Mouse (Mus musculus): ENCODE results near the gene Arhgdig. TPM values are rescaled to one million over a fixed set of nuclear protein-coding genes. Genes with fewer than 3 reads are reported as not detected.

Arhgdig gene
- polyA plus RNA-seq, 1 experiment from 2014 or later = 29.0 TPM

DNA sequence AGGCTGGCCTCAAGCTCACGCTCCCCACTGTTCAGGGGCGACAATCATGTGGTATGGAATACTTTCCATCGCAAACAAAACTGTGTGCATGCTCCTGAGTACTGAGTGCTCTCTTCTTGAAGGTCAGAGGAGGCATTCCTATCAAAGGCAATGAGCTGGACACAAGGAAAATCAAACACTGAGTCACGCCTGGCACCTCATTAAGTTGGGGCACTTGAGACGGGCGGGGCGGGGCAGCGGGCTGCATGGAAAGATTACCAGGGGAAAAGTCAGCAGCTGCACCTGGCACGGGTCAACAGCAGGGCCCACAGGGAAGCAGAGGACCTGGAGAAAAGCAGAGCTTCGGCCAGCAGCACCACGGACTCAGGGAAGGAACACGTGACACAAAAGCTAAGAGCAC is 17.6 kb upstream of the Arhgdig start:
- DNase-seq (ENCODE audit: low spot score) (no peak), ATAC-seq (replicated peaks; ENCODE audit: low FRiP score, low TSS enrichment, low read depth) (no peak)
- Histone ChIP-seq H3K27me3 (replicated peaks; ENCODE audit: control insufficient read depth, insufficient read depth, low read length) (no peaks in the 10 kb centered on the region), H3K36me3 (ENCODE audit: control insufficient read depth, insufficient read depth, low read length) (no peaks in the 10 kb centered on the region), H3K27ac (ENCODE audit: low read depth) (no peak overlapping the region), H3K9ac (ENCODE audit: low read length) (no peak overlapping the region), H3K4me1 (replicated peaks; ENCODE audit: control insufficient read depth, insufficient read depth, low read length) (no peaks in the 10 kb centered on the region), H3K9me3 (ENCODE audit: control insufficient read depth, low read length) (no peaks in the 10 kb centered on the region), H3K4me2 (ENCODE audit: low read length) (no peak overlapping the region), H3K4me3 (ENCODE audit: low read depth, low read length) (no peak overlapping the region)
- WGBS = 75% methylated on average over 12 of the region's 12 CpGs

DNA sequence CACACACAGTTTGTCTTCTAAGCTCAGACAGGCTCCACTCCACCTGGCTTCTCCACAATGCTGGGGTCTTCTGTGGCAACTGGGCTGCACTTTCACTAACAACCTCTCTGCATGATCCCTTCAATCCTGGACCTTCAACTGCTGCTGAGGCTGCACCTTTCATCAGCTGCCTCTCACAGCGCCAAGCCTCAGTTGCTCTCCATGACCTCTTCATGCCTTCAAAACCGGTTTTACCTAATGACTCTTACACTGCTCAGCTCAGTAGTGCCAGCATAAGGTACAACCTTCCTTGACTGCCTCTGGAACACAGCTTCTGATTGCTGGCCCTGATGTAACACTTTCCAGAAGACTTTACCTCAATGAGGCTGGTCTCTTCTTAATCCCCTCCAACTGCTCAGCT is 13.9 kb upstream of the Arhgdig start:
- WGBS = 73% methylated on average over 2 of the region's 2 CpGs
- no peak overlapping the region for H3K4me3 ChIP-seq (ENCODE audit: low read depth, low read length)
- H3K4me2 ChIP-seq (ENCODE audit: low read length) = no peak overlapping the region
- no peaks in the 10 kb centered on the region for H3K27me3 ChIP-seq (replicated peaks; ENCODE audit: control insufficient read depth, insufficient read depth, low read length)
- no peaks in the 10 kb centered on the region for H3K9me3 ChIP-seq (ENCODE audit: control insufficient read depth, low read length)
- ATAC-seq (replicated peaks; ENCODE audit: low FRiP score, low TSS enrichment, low read depth) (no peak), DNase-seq (ENCODE audit: low spot score) (no peak)
- H3K4me1 ChIP-seq (replicated peaks; ENCODE audit: control insufficient read depth, insufficient read depth, low read length) = no peaks in the 10 kb centered on the region
- H3K9ac ChIP-seq (ENCODE audit: low read length) = no peak overlapping the region
- H3K27ac ChIP-seq (ENCODE audit: low read depth) = no peak overlapping the region
- H3K36me3 ChIP-seq (ENCODE audit: control insufficient read depth, insufficient read depth, low read length) = 0 out of 2 replicates have a peak, but pooled peaks cover 4% of the 10 kb centered on the region

DNA sequence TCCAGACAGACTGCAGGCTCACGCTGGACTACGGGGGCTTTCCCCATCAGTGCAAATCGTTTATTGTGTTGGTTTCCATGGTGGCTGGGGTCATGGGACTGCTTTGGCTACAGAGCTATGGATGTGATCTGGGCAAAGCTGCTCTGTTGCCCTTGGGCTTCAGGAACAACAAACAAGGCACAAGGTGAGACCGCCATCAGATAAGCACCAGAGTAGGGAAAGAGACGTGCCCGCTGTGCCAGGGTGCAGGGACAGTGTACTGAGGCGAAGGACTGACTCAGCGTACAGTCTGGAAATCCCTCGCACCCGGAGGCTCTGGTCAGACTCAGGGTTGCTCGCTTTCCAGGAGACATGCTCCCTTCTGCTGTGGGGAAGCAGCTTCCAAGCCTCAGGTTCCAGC is 5.1 kb upstream of the Arhgdig start:
- no peak overlapping the region for H3K27ac ChIP-seq (ENCODE audit: low read depth)
- H3K4me1 ChIP-seq (replicated peaks; ENCODE audit: control insufficient read depth, insufficient read depth, low read length) = no peaks in the 10 kb centered on the region
- H3K4me2 ChIP-seq (ENCODE audit: low read length) = no peak overlapping the region
- no peaks in the 10 kb centered on the region for H3K9me3 ChIP-seq (ENCODE audit: control insufficient read depth, low read length)
- H3K36me3 ChIP-seq (ENCODE audit: control insufficient read depth, insufficient read depth, low read length) = peaks cover 8% of the 10 kb centered on the region; the same call in 1 of the 2 replicates
- no peaks in the 10 kb centered on the region for H3K27me3 ChIP-seq (replicated peaks; ENCODE audit: control insufficient read depth, insufficient read depth, low read length)
- no peak overlapping the region for H3K9ac ChIP-seq (ENCODE audit: low read length)
- WGBS = 83% methylated on average over 11 of the region's 11 CpGs
- no peak overlapping the region for H3K4me3 ChIP-seq (ENCODE audit: low read depth, low read length)
- ATAC-seq (replicated peaks; ENCODE audit: low FRiP score, low TSS enrichment, low read depth) (no peak), DNase-seq (ENCODE audit: low spot score) (no peak)

- Histone ChIP-seq H3K4me1 (replicated peaks; ENCODE audit: control insufficient read depth, insufficient read depth, low read length) (no peaks in the 10 kb centered on the region), H3K27me3 (replicated peaks; ENCODE audit: control insufficient read depth, insufficient read depth, low read length) (no peaks in the 10 kb centered on the region), H3K36me3 (ENCODE audit: control insufficient read depth, insufficient read depth, low read length) (peaks cover 8% of the 10 kb centered on the region; the same call in 1 of the 2 replicates), H3K9me3 (ENCODE audit: control insufficient read depth, low read length) (no peaks in the 10 kb centered on the region), H3K4me2 (ENCODE audit: low read length) (no peak overlapping the region), H3K4me3 (ENCODE audit: low read depth, low read length) (no peak overlapping the region), H3K9ac (ENCODE audit: low read length) (no peak overlapping the region), H3K27ac (ENCODE audit: low read depth) (no peak overlapping the region)
- DNase-seq (ENCODE audit: low spot score) = no peak
- ATAC-seq (replicated peaks; ENCODE audit: low FRiP score, low TSS enrichment, low read depth) = no peak
- 88% methylated on average over 7 of the region's 7 CpGs for WGBS
Observed at GRCm38 (mm10) chr17:26212241-26212640, 4.7 kb upstream of the Arhgdig start.

GRCm38 (mm10) chr17:26206392-26206791 is 1.2 kb downstream of the Arhgdig start:
- DNase-seq (ENCODE audit: low spot score) = no peak
- no peak for ATAC-seq (replicated peaks; ENCODE audit: low FRiP score, low TSS enrichment, low read depth)
- Histone ChIP-seq H3K27ac (ENCODE audit: low read depth) (no peak overlapping the region), H3K9ac (ENCODE audit: low read length) (no peak overlapping the region), H3K4me3 (ENCODE audit: low read depth, low read length) (no peak overlapping the region), H3K4me1 (replicated peaks; ENCODE audit: control insufficient read depth, insufficient read depth, low read length) (no peaks in the 10 kb centered on the region), H3K9me3 (ENCODE audit: control insufficient read depth, low read length) (no peaks in the 10 kb centered on the region), H3K4me2 (ENCODE audit: low read length) (no peak overlapping the region), H3K27me3 (replicated peaks; ENCODE audit: control insufficient read depth, insufficient read depth, low read length) (peaks cover 32% of the 10 kb centered on the region), H3K36me3 (ENCODE audit: control insufficient read depth, insufficient read depth, low read length) (no peaks in the 10 kb centered on the region)
- WGBS = 52% methylated on average over 1 of the region's 1 CpGs

GRCm38 (mm10) chr17:26204766-26205165 is 2.8 kb downstream of the Arhgdig start:
- Histone ChIP-seq H3K27me3 (replicated peaks; ENCODE audit: control insufficient read depth, insufficient read depth, low read length) (peaks cover 48% of the 10 kb centered on the region), H3K4me3 (ENCODE audit: low read depth, low read length) (no peak overlapping the region), H3K27ac (ENCODE audit: low read depth) (no peak overlapping the region), H3K4me1 (replicated peaks; ENCODE audit: control insufficient read depth, insufficient read depth, low read length) (no peaks in the 10 kb centered on the region; the same call in 1 of the 2 replicates), H3K9ac (ENCODE audit: low read length) (no peak overlapping the region), H3K9me3 (ENCODE audit: control insufficient read depth, low read length) (no peaks in the 10 kb centered on the region), H3K4me2 (ENCODE audit: low read length) (no peak overlapping the region), H3K36me3 (ENCODE audit: control insufficient read depth, insufficient read depth, low read length) (no peaks in the 10 kb centered on the region)
- no peak for DNase-seq (ENCODE audit: low spot score)
- WGBS = 40% methylated on average over 11 of the region's 11 CpGs
- no peak for ATAC-seq (replicated peaks; ENCODE audit: low FRiP score, low TSS enrichment, low read depth)

DNA sequence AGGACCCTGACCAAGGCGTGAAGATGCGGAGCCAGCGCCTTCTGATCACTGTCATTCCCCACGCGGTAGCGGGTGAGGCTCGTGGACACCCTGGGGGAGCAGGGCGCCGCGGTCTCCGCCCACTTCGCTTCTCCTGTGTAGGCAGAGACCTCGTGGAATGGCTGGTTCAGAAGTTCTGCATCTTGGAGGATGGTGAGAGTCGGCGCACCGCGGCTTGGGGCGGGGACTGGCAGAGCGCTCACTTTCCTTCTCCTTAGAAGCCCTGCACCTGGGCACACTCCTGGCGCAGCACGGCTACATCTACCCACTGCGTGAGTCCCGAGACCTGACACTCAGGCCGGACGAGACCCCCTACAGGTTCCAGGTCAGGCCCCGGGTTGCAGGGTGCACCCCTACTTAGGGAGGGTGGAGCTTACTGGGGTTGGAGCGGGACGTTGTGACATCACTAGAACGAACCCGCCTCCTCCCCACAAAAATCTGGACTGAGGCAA is 4.2 kb downstream of the Arhgdig start:
- peaks cover 53% of the 10 kb centered on the region for H3K27me3 ChIP-seq (replicated peaks; ENCODE audit: control insufficient read depth, insufficient read depth, low read length)
- peak; percentile 62 for DNase-seq (ENCODE audit: low spot score)
- H3K4me1 ChIP-seq (replicated peaks; ENCODE audit: control insufficient read depth, insufficient read depth, low read length) = no peaks in the 10 kb centered on the region; the same call in 1 of the 2 replicates
- H3K4me3 ChIP-seq (ENCODE audit: low read depth, low read length) = peak overlapping the region; percentile 49
- no peak overlapping the region for H3K27ac ChIP-seq (ENCODE audit: low read depth)
- no peaks in the 10 kb centered on the region for H3K36me3 ChIP-seq (ENCODE audit: control insufficient read depth, insufficient read depth, low read length)
- 1% methylated on average over 30 of the region's 30 CpGs for WGBS
- ATAC-seq (replicated peaks; ENCODE audit: low FRiP score, low TSS enrichment, low read depth) = 0 out of 2 replicates have a peak, but pooled peaks have one; percentile 12
- peak overlapping the region; percentile 32; the same call in 1 of the 2 replicates for H3K9ac ChIP-seq (ENCODE audit: low read length)
- no peaks in the 10 kb centered on the region for H3K9me3 ChIP-seq (ENCODE audit: control insufficient read depth, low read length)
- peak overlapping the region; percentile 96 for H3K4me2 ChIP-seq (ENCODE audit: low read length)

DNA sequence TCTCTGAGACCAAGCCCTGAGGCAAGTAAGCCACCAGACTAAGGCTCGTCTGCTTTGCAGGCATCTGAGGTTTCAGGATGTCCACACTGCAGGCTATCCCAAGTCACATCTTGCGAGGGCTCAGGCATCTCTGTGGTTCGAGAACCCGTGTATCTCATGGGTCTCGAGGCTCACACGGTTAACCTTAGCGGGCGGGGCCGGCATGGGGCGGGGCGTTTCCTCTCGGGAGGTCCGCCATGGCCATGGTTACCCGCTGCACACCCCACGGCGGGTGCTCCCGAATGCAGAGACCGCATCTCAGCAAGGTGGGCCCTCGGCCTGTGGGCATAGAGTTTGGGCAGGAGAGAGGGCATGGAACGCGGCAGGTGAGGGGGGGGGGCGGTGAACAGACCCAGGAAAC is 4.8 kb downstream of the Arhgdig start, which contains the start of gene Rgs11:
Rgs11 (plus strand) TSS at position 215 of the 400 bp plus-strand sequence.
- ATAC-seq (replicated peaks; ENCODE audit: low FRiP score, low TSS enrichment, low read depth) = peak; percentile 12; the same call in 1 of the 2 replicates
- H3K27ac ChIP-seq (ENCODE audit: low read depth) = no peak within 1 kb of the TSS

DNA sequence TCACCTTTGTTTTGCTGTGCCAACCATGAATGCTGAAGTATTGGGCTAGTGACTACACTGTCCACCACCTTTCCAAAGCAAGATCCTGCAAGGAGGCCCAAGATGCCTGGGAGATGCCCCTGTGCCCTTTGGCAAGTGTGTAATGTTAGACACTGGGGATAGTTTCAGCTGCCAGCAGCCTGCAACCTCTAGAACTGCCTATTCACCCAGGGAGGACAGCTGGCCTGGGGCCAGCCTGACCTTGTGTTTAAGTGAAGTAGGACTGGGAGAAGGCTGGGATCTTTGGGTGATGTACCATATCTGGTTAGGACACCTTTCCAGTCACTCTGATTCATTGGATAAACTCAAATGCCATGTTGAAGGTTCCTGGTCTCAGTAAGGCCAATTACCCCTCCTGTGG is 5.6 kb downstream of the Arhgdig start:
- Histone ChIP-seq H3K27ac (ENCODE audit: low read depth) (no peak overlapping the region), H3K36me3 (ENCODE audit: control insufficient read depth, insufficient read depth, low read length) (peaks cover 13% of the 10 kb centered on the region), H3K9ac (ENCODE audit: low read length) (no peak overlapping the region), H3K4me3 (ENCODE audit: low read depth, low read length) (no peak overlapping the region), H3K4me1 (replicated peaks; ENCODE audit: control insufficient read depth, insufficient read depth, low read length) (no peaks in the 10 kb centered on the region; the same call in 1 of the 2 replicates), H3K27me3 (replicated peaks; ENCODE audit: control insufficient read depth, insufficient read depth, low read length) (peaks cover 53% of the 10 kb centered on the region), H3K9me3 (ENCODE audit: control insufficient read depth, low read length) (no peaks in the 10 kb centered on the region), H3K4me2 (ENCODE audit: low read length) (no peak overlapping the region)
- no peak for ATAC-seq (replicated peaks; ENCODE audit: low FRiP score, low TSS enrichment, low read depth)
- DNase-seq (ENCODE audit: low spot score) = peak; percentile 59

More for the DNA sequence above, 4.8 kb downstream of the Arhgdig start, which contains the start of gene Rgs11:
- H3K27me3 ChIP-seq (replicated peaks; ENCODE audit: control insufficient read depth, insufficient read depth, low read length) = peaks cover 53% of the 10 kb centered on the region
- DNase-seq (ENCODE audit: low spot score) = peak; percentile 74
- H3K4me1 ChIP-seq (replicated peaks; ENCODE audit: control insufficient read depth, insufficient read depth, low read length) = no peaks in the 10 kb centered on the region; the same call in 1 of the 2 replicates
- no peaks in the 10 kb centered on the region for H3K9me3 ChIP-seq (ENCODE audit: control insufficient read depth, low read length)
- H3K9ac ChIP-seq (ENCODE audit: low read length) = peak within 1 kb of the TSS; percentile 32; the same call in 1 of the 2 replicates
- H3K4me2 ChIP-seq (ENCODE audit: low read length) = peak within 1 kb of the TSS; percentile 96
- 2% methylated on average over 22 of the region's 22 CpGs for WGBS
- peak within 1 kb of the TSS; percentile 49 for H3K4me3 ChIP-seq (ENCODE audit: low read depth, low read length)
- peaks cover 5% of the 10 kb centered on the region for H3K36me3 ChIP-seq (ENCODE audit: control insufficient read depth, insufficient read depth, low read length)
